Mouse (Mus musculus) lung, adult 2 months (tissue): ENCODE data around the gene Efcab2.

Experiments used
- CTCF ChIP-seq: fragments of 200-500 bp; IDR thresholded peaks from 2 replicates; pipeline ENCODE4 v1.5.1; 2011; ENCODE audit warnings: mild to moderate bottlenecking, low read length, control low read depth; ENCODE audit not compliant: insufficient read depth
- POLR2A ChIP-seq: fragments of 200-500 bp; IDR thresholded peaks from 2 replicates; pipeline ENCODE4 v1.6.1; 2011; ENCODE audit warnings: low read depth, mild to moderate bottlenecking, control low read depth, low read length, borderline replicate concordance; ENCODE audit errors: extremely low read depth

- TF ChIP-seq CTCF (no peak), POLR2A (no peak)
Observed at GRCm38 (mm10) chr1:178512323-178513031, 106.6 kb downstream of the Efcab2 start.
